Mouse (Mus musculus): ENCODE data around the gene Immp2l. TPM values are rescaled to one million over a fixed set of nuclear protein-coding genes. Genes with fewer than 3 reads are reported as not detected.
"Not testable (repeated sequence)": the region's sequence is repeated elsewhere in the genome, so short reads cannot be mapped to it uniquely, and the experiment has no call there.

Gene Immp2l
- polyA plus RNA-seq (2012; ENCODE audit: insufficient read depth, insufficient read length, missing spikeins): 129 and 204 TPM in 2 replicates

DNA sequence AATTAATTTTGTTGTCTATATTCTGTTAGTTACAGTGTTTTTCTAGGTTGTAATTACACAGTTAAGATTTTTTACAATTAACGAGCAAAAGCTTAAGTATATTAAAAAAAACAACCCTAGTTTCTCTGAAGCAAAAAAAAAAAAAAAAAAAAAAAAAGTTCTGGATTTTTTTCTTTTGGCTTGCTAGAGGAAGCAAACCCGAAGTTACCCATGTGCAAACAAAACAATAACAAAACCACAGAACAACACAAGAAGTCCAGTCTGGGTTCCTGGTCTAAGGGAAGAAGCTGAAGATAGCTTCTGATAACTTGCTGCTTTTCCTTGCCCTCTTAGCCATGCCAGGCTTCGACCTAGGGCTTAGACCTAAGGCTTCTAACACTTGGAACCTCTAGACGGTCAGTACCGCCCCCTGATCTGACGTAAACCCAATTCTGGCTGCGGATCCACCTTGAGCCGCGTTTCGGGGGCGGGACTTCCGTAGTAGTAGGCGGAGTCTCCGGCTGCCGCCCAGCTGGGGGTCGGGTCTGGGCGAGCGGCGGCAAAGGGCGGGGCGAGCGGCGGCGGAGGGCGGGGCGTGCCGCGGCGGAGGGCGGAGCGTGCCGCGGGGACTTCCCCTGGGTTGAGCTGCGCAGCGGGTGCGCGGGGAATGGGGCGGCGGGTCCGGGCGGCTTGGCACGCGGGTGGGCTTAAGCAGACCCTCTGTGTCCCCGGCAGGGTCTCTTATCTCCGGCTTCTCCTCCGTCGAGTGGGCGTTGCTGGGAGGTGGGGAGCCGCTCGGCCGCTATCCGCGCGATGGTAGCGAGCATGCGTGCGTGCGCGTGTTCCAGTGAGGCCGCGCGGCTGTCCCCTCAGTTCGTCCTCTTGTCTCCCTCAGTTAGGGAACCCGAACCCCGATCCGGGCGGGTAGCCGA is at the start of gene Immp2l:
Immp2l (plus strand) TSS at position 580 of the 911 bp plus-strand sequence.
- H3K27ac ChIP-seq (replicated peaks; ENCODE audit: low read depth, low read length): peak within 1 kb of the TSS; percentile 74
- H3K4me1 ChIP-seq (ENCODE audit: control insufficient read depth, insufficient read depth, insufficient read length, low read length): peaks cover 3% of the 10 kb centered on the region; the same call in 1 of the 2 replicates
- peak within 1 kb of the TSS; percentile 98 for H3K4me3 ChIP-seq (ENCODE audit: insufficient read depth, low read depth, low read length)

DNA sequence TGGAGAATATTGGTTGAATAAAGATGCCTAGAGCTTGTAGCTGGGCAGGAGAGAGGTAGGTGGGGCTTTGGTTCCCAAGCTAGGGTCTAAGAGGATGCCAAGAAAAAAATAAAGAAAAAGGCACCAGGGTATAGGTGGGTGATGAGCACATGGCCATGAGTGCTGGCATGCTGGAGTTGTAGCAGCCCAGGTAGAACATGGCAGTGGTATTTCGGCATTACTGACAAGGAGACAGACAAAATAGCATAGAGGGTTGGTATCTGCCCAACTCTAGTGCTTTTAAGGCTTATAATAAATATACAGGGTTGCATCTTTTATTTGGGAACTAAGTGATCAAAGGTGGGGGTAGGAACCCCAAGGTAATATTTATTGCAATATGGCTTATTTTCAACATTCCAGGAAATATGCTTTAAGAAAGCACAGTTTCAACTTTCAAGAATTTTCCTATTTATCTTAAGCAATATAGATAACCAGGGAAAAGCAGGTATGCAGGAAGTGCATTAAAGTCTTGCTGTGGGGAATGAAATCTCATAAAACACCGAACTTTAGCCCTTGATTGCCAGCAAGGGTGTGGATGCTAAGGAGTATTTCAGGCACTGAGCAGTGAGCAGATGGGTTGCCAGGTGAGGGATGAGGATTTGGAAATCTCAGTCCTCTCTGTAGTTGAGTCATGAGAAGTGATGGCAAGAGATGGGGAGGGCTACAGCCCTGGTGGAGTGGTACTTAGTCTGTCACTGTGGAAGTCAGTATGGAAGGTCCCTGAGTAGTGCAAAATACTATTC is 45.0 kb upstream of the Immp2l start:
- Histone ChIP-seq H3K27ac (replicated peaks; ENCODE audit: low read depth, low read length) (no peak overlapping the region), H3K4me1 (ENCODE audit: control insufficient read depth, insufficient read depth, insufficient read length, low read length) (no peaks in the 10 kb centered on the region)

DNA sequence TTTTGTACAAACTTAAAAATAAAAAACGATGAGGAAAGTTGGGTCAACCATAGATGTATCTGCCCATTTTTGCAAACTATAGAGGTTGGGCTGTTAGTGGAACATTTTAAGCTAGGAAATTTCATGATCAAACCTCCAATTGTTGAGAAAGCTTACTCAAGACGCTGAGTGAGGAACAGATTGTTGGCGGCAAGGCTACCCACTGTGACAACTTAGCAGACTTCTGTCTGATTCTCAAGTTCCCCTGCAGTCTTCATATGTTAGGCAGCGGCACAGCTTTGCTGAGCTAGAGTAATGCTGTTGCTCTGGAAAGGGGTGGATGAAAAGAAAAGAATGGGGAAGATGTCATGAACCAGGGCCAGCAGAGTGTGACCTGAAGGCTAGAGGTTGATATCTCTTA is 44.2 kb upstream of the Immp2l start:
- H3K27ac ChIP-seq (replicated peaks; ENCODE audit: low read depth, low read length): no peak overlapping the region

More for the DNA sequence above, 45.0 kb upstream of the Immp2l start:
- H3K4me3 ChIP-seq (ENCODE audit: insufficient read depth, low read depth, low read length): no peak overlapping the region

DNA sequence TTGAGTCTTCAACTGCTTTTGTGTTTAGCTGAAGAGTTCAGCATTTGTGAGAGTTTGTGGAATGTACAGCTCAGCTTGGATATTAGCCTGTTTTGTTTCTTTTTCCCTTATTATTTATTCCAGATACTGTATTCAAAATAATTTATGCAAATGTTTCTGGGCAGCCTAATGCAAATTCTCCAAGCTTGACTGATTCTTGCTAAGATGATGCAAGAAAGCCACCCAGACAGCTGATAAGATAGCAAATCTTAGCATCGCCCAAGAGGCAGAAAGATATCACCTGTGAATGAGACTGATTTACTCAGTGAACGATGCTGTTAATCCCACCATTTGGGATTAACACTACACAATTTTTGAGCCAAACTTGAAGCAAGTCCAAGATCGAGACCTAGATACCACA is 43.7 kb upstream of the Immp2l start:
- no peak overlapping the region for H3K27ac ChIP-seq (replicated peaks; ENCODE audit: low read depth, low read length)
- H3K4me3 ChIP-seq (ENCODE audit: insufficient read depth, low read depth, low read length): no peak overlapping the region
- no peaks in the 10 kb centered on the region for H3K4me1 ChIP-seq (ENCODE audit: control insufficient read depth, insufficient read depth, insufficient read length, low read length)

More for the DNA sequence above, 44.2 kb upstream of the Immp2l start:
- Histone ChIP-seq H3K4me1 (ENCODE audit: control insufficient read depth, insufficient read depth, insufficient read length, low read length) (no peaks in the 10 kb centered on the region), H3K4me3 (ENCODE audit: insufficient read depth, low read depth, low read length) (no peak overlapping the region)

DNA sequence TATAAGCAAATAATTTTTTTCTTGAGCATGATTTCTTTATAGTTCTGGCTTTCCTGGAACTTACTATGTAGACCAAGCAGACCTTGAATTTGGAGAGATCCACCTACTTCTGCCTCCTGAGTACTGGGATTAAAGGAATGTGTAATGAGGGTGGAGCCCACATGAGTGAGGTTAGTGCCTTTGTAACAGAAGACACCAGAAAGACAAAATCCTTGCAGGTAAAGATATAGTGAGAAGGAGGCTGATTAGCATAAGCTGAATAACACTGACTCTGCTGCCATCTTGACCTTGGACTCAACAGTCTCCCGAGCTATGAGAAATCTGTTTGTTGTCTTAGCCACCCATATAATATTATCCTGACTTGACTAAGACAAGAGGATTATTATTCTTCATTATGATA is 40.9 kb upstream of the Immp2l start:
- no peak overlapping the region for H3K4me3 ChIP-seq (ENCODE audit: insufficient read depth, low read depth, low read length)

DNA sequence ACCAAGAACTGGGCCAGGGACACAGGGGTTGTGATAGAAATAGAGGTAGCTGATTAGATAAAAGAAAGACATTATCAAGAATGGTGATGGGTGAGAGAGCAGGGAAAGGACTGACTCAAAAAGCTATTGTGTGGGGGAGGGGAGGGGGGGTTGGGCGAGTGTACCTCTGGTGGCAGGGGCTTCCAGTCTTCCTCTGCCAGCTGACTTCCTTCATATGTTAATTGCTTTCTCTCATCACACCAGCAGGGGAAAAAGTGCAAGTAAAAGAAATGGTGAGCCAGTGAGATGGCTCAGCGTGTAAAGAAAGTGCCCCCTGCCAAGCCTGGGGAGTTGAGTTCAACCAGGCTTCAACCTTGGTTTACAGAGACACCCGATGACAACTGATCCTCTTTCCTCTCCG is 39.2 kb upstream of the Immp2l start:
- Histone ChIP-seq H3K4me3 (ENCODE audit: insufficient read depth, low read depth, low read length) (no peak overlapping the region), H3K27ac (replicated peaks; ENCODE audit: low read depth, low read length) (no peak overlapping the region), H3K4me1 (ENCODE audit: control insufficient read depth, insufficient read depth, insufficient read length, low read length) (no peaks in the 10 kb centered on the region)

More for the DNA sequence above, 40.9 kb upstream of the Immp2l start:
- no peak overlapping the region for H3K27ac ChIP-seq (replicated peaks; ENCODE audit: low read depth, low read length)
- no peaks in the 10 kb centered on the region for H3K4me1 ChIP-seq (ENCODE audit: control insufficient read depth, insufficient read depth, insufficient read length, low read length)

DNA sequence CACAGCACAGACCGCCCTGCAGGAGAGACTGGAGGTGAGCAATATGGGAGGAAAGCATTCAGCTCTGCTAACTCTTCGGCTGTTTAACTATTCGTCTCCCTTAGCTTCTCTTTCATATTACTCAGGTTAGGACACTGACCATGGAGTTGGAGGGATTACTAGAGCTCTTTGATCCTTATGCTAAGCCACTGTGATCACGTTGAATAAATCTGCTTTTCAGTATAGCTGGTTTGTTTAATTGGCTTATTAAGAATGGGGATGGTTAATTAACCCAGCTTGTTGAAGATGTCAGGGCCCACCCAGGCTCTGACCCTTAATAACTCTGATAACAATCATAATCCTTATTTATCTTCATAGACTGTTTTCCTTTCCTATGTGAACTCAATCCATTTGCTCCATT is 38.1 kb upstream of the Immp2l start:
- Histone ChIP-seq H3K4me3 (ENCODE audit: insufficient read depth, low read depth, low read length) (no peak overlapping the region), H3K4me1 (ENCODE audit: control insufficient read depth, insufficient read depth, insufficient read length, low read length) (no peaks in the 10 kb centered on the region), H3K27ac (replicated peaks; ENCODE audit: low read depth, low read length) (no peak overlapping the region)

DNA sequence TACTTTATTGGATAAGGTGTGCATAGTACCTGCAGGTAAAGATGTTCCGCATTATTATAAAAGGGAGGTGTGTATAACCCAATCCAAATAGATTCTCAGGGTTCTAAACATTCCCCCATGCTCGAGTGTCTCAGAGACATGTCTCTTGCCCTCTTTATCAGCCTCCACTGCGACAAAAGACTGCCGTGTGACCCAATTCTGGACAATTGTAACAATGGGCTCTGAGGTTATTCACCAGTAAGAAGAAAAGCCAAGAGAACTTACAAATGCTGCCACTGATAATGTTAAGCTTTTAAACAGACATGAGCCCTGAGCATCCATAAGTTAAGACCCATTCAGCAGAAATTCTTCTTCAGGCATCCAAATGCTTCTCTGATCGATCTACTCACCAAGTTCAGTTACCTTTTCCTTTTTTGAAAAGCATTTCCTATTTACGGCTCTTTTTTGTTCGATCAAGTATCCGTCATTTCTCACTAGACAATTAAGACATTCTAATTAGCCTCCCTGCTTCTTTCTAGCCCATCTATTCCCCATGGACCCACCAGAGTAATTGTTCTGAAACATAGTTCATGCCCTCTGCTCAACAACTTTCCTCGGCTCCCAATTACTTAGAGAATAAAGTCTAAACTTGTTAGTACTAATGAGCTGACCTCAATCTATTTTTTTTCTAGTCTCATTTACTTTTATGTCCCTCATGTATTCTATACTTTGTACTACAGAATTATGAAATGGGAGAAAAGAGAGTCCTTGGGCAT is 35.4 kb upstream of the Immp2l start:
- Histone ChIP-seq H3K4me1 (ENCODE audit: control insufficient read depth, insufficient read depth, insufficient read length, low read length) (no peaks in the 10 kb centered on the region), H3K4me3 (ENCODE audit: insufficient read depth, low read depth, low read length) (no peak overlapping the region), H3K27ac (replicated peaks; ENCODE audit: low read depth, low read length) (no peak overlapping the region)

DNA sequence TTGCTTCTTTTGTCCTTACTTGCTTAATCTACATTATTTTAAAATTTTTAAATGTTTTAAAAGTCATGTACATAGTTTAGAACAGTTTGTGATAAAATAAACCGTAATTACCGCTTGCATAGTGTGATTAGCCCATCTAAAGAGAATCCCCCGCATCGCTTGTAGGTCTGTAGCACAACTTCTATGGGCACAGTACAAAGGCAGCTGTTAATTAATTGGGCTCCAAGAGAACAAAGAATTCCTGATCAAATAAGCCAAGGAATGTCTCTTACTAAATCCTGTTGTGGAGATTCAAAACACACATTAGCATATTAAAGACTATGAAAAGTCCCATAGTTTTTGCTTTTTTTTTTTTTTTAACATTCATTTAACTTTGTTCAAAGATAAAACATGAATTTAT is 32.2 kb upstream of the Immp2l start:
- no peak overlapping the region for H3K4me3 ChIP-seq (ENCODE audit: insufficient read depth, low read depth, low read length)
- H3K27ac ChIP-seq (replicated peaks; ENCODE audit: low read depth, low read length): no peak overlapping the region
- no peaks in the 10 kb centered on the region for H3K4me1 ChIP-seq (ENCODE audit: control insufficient read depth, insufficient read depth, insufficient read length, low read length)

DNA sequence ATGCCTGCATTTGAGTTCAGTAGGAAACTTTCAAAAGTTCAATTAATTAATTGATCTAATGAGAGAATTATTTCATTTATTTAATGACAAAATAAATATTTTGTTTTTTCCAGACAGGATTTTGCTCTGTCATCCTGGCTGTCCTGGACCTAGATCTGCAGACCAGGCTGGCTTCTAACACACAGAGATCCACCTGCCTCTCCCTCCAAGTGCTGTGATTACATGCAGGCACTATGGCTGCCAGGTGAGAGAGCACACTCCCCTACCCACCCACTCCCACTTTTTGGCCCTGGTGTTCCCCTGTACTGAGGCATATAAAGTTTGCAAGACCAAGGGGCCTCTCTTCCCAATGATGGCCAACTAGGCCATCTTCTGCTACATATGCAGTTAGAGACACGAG is 31.7 kb upstream of the Immp2l start:
- not testable (repeated sequence) for H3K27ac ChIP-seq (replicated peaks; ENCODE audit: low read depth, low read length); H3K4me3 ChIP-seq (ENCODE audit: insufficient read depth, low read depth, low read length)

DNA sequence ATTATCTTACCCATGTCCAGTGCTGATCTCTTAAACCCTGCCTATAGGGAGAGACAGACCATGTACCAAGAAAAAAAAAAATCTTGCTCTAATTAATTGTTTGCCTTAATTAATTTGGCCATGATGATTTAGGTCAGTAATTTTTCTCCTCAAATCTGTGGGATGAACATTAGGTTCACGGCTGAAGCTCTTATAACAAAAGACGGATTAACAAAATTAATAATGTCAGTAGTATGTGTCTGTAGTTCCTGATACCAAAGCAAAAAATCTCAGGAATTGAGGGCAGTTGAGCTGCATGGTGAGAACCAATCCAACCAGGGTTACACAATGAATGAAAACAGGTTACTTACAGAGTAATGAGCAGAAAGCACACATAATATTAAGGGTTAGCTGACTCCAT is 29.0 kb upstream of the Immp2l start:
- H3K4me1 ChIP-seq (ENCODE audit: control insufficient read depth, insufficient read depth, insufficient read length, low read length): no peaks in the 10 kb centered on the region
- no peak overlapping the region for H3K27ac ChIP-seq (replicated peaks; ENCODE audit: low read depth, low read length)
- H3K4me3 ChIP-seq (ENCODE audit: insufficient read depth, low read depth, low read length): no peak overlapping the region

More for the DNA sequence above, 31.7 kb upstream of the Immp2l start:
- not testable (repeated sequence) for H3K4me1 ChIP-seq (ENCODE audit: control insufficient read depth, insufficient read depth, insufficient read length, low read length)

DNA sequence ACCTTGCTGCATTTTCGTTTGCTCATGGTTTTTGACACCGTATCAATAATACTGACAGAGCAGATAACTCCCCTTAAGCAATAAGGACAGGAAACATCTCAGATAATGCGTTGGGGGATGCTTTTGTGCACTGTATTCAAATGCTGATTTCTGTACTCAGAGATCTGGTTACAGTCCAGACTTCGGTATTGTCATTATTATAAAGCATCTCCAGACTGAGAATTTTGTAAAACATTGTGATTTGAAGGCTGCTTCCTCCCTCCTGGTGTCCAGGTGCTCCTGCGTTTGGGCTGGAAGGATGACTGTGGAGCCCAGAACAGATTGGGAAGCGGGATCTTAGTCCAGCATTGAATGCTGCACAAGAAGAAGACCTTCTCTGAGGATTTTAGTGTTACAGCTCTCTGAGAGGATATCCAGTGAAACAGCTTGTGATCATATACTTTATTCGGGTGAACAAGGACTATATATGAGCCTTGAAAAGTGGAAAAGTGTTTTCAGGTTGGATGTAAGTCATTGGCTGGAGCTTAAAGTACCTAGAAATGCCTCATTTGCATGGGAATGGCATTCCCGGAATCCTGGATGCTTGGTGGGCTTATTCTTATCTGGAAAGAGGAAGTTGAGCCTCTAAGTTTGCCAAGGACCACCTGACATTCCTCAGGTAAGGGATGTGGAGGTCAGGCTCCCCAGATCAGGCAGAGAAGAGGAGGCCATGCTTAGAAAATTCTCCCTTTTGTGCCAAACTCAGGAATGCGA is 28.1 kb upstream of the Immp2l start:
- Histone ChIP-seq H3K4me3 (ENCODE audit: insufficient read depth, low read depth, low read length) (no peak overlapping the region), H3K27ac (replicated peaks; ENCODE audit: low read depth, low read length) (no peak overlapping the region), H3K4me1 (ENCODE audit: control insufficient read depth, insufficient read depth, insufficient read length, low read length) (no peaks in the 10 kb centered on the region)

DNA sequence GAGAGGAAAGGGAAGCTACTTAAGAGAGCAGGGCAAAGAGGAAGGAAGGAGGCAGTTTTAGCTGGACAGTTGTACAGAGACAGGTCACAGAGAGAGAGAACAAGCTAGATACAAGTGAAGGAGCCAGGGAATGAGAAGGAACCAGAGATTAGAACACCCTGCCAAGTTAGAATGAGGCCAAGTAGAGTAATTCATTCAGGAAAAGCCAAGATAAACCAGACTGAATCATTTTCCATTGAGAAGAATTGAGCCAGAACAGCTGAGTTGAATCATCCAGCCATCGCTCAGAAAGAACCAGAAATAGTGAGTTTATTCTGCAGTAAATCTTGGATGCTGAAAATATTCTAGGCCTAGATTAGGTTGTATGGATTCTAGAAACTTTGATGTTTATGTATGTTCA is 1.4 kb upstream of the Immp2l start:
- no peak overlapping the region for H3K4me3 ChIP-seq (ENCODE audit: insufficient read depth, low read depth, low read length)
- H3K4me1 ChIP-seq (ENCODE audit: control insufficient read depth, insufficient read depth, insufficient read length, low read length): peaks cover 3% of the 10 kb centered on the region; the same call in 1 of the 2 replicates
- H3K27ac ChIP-seq (replicated peaks; ENCODE audit: low read depth, low read length): no peak overlapping the region

DNA sequence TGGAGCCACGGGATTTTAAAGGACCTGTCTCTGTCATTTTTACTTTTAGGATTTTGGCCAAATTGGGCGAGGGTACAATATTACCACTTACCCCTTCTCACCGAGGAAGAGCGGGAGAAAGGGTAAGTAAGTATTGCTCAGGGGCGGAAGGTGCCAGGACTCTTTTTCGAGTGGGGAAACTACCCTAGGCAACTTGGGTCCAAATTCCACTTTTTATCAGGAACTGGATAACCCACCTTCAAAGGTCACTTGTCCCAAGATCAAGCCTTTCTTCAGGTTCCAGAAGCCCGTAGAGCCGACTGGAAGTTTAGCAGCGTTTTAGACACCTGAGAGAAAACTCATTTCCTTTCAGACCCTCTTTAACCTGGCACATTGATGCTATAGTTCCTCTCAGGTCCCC is 622 bp downstream of the Immp2l start:
- H3K27ac ChIP-seq (replicated peaks; ENCODE audit: low read depth, low read length): peak overlapping the region; percentile 74
- peak overlapping the region; percentile 98 for H3K4me3 ChIP-seq (ENCODE audit: insufficient read depth, low read depth, low read length)
- H3K4me1 ChIP-seq (ENCODE audit: control insufficient read depth, insufficient read depth, insufficient read length, low read length): peaks cover 3% of the 10 kb centered on the region; the same call in 1 of the 2 replicates

Measured in brown adipose tissue, adult 24 weeks (tissue).